Mouse (Mus musculus): ENCODE measurements around the gene Morc1. TPM values are rescaled to one million over a fixed set of nuclear protein-coding genes. Genes with fewer than 3 reads are reported as not detected.

Morc1 gene
- total and polyA plus RNA-seq, 2 experiments from 2014 or later: 0.06 TPM; not detected in 1

- Histone ChIP-seq H3K36me3 (ENCODE audit: insufficient read depth) (no peaks in the 10 kb centered on the region), H3K4me2 (ENCODE audit: low read depth) (no peak overlapping the region), H3K27me3 (ENCODE audit: insufficient read depth, low read length) (no peaks in the 10 kb centered on the region), H3K9ac (no peak overlapping the region), H3K4me1 (ENCODE audit: insufficient read depth) (no peaks in the 10 kb centered on the region), H3K4me3 (ENCODE audit: low read depth, low read length) (no peak overlapping the region), H3K9me3 (ENCODE audit: low read length) (no peaks in the 10 kb centered on the region), H3K27ac (ENCODE audit: low read depth, low read length) (no peak overlapping the region)
- no peak for TF ChIP-seq CTCF (IDR thresholded peaks at IDR 0.05; ENCODE audit: low read depth)
- 15% methylated on average over 2 of the region's 2 CpGs for WGBS
- DNase-seq (no peak), ATAC-seq (no peak)
Measured at GRCm38 (mm10) chr16:48621019-48621418, 190.0 kb downstream of the Morc1 start.

DNA sequence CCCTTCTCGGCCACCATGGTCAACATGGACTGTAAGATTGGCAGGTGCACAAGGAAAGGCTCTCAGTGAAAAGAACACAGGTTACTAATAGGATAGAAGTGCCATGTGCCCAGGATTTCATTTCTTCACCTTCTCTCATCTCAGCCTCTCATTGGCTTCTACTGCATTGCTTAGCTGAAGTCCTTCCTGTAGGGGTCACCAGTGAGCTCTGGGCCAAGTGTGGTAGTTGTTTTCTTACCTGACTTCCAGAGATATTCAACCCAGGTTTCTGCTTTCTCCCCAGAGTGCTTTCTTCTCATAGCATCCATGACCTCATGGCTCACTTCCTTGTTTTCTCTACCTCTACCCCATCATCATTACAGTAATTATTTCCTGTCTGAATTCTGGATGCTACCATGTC is 192.4 kb downstream of the Morc1 start:
- H3K4me3 ChIP-seq (ENCODE audit: low read depth, low read length): no peak overlapping the region
- H3K27me3 ChIP-seq (ENCODE audit: insufficient read depth, low read length): no peaks in the 10 kb centered on the region
- no peaks in the 10 kb centered on the region for H3K9me3 ChIP-seq (ENCODE audit: low read length)
- ATAC-seq (no peak), DNase-seq (no peak)
- no peak for TF ChIP-seq CTCF (IDR thresholded peaks at IDR 0.05; ENCODE audit: low read depth)
- H3K36me3 ChIP-seq (ENCODE audit: insufficient read depth): no peaks in the 10 kb centered on the region
- 78% methylated on average over 1 of the region's 1 CpGs for WGBS
- no peak overlapping the region for H3K27ac ChIP-seq (ENCODE audit: low read depth, low read length)
- no peak overlapping the region for H3K4me2 ChIP-seq (ENCODE audit: low read depth)
- no peak overlapping the region for H3K9ac ChIP-seq
- H3K4me1 ChIP-seq (ENCODE audit: insufficient read depth): no peaks in the 10 kb centered on the region

DNA sequence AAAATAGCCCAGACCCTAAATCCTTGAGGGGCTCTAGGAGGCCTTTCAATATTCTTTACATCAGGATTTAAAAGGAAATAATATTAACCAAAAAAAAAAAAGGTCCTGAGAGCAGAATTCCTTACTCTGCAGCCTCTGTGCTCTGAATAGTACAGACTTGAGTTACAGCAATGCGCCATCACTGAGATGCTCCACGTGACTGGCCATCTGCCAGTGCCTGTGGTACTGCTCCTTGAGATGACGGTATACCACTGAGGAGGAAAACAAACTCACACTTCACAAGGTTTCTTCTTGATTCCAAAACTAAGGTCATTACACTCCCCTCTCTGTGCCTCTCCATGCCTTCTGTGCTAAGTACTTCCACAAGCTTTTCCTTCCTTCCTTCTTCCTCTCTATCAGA is 195.1 kb downstream of the Morc1 start:
- TF ChIP-seq CTCF (IDR thresholded peaks at IDR 0.05; ENCODE audit: low read depth): no peak

GRCm38 (mm10) chr16:48627296-48627695 is 196.3 kb downstream of the Morc1 start:
- DNase-seq (no peak), ATAC-seq (no peak)
- no peak for TF ChIP-seq CTCF (IDR thresholded peaks at IDR 0.05; ENCODE audit: low read depth)
- 88% methylated on average over 3 of the region's 3 CpGs for WGBS
- no peak overlapping the region for H3K4me2 ChIP-seq (ENCODE audit: low read depth)
- H3K9me3 ChIP-seq (ENCODE audit: low read length): no peaks in the 10 kb centered on the region
- H3K36me3 ChIP-seq (ENCODE audit: insufficient read depth): no peaks in the 10 kb centered on the region
- no peak overlapping the region for H3K4me3 ChIP-seq (ENCODE audit: low read depth, low read length)
- H3K27me3 ChIP-seq (ENCODE audit: insufficient read depth, low read length): no peaks in the 10 kb centered on the region
- H3K27ac ChIP-seq (ENCODE audit: low read depth, low read length): no peak overlapping the region
- H3K4me1 ChIP-seq (ENCODE audit: insufficient read depth): no peaks in the 10 kb centered on the region
- no peak overlapping the region for H3K9ac ChIP-seq

More for the DNA sequence above, 195.1 kb downstream of the Morc1 start:
- DNase-seq (no peak), ATAC-seq (no peak)
- Histone ChIP-seq H3K36me3 (ENCODE audit: insufficient read depth) (no peaks in the 10 kb centered on the region), H3K9ac (no peak overlapping the region), H3K4me3 (ENCODE audit: low read depth, low read length) (no peak overlapping the region), H3K4me2 (ENCODE audit: low read depth) (no peak overlapping the region), H3K9me3 (ENCODE audit: low read length) (no peaks in the 10 kb centered on the region), H3K4me1 (ENCODE audit: insufficient read depth) (no peaks in the 10 kb centered on the region), H3K27ac (ENCODE audit: low read depth, low read length) (no peak overlapping the region), H3K27me3 (ENCODE audit: insufficient read depth, low read length) (no peaks in the 10 kb centered on the region)
- 77% methylated on average over 3 of the region's 3 CpGs for WGBS

- DNase-seq: no peak
- no peaks in the 10 kb centered on the region for H3K27me3 ChIP-seq (ENCODE audit: insufficient read depth, low read length)
- no peak overlapping the region for H3K4me2 ChIP-seq (ENCODE audit: low read depth)
- H3K9ac ChIP-seq: no peak overlapping the region
- no peak overlapping the region for H3K4me3 ChIP-seq (ENCODE audit: low read depth, low read length)
- H3K9me3 ChIP-seq (ENCODE audit: low read length): no peaks in the 10 kb centered on the region
- H3K36me3 ChIP-seq (ENCODE audit: insufficient read depth): no peaks in the 10 kb centered on the region
- TF ChIP-seq CTCF (IDR thresholded peaks at IDR 0.05; ENCODE audit: low read depth): no peak
- H3K4me1 ChIP-seq (ENCODE audit: insufficient read depth): no peaks in the 10 kb centered on the region
- WGBS: 74% methylated on average over 5 of the region's 5 CpGs
- no peak overlapping the region for H3K27ac ChIP-seq (ENCODE audit: low read depth, low read length)
- no peak for ATAC-seq
Measured at GRCm38 (mm10) chr16:48629710-48630109, 198.7 kb downstream of the Morc1 start.

- DNase-seq (no peak), ATAC-seq (no peak)
- WGBS: 27% methylated on average over 8 of the region's 8 CpGs
- Histone ChIP-seq H3K9me3 (ENCODE audit: low read length) (no peaks in the 10 kb centered on the region), H3K27me3 (ENCODE audit: insufficient read depth, low read length) (no peaks in the 10 kb centered on the region), H3K9ac (no peak overlapping the region), H3K4me2 (ENCODE audit: low read depth) (no peak overlapping the region; the same call in 1 of the 2 replicates), H3K27ac (ENCODE audit: low read depth, low read length) (no peak overlapping the region), H3K36me3 (ENCODE audit: insufficient read depth) (no peaks in the 10 kb centered on the region), H3K4me1 (ENCODE audit: insufficient read depth) (no peaks in the 10 kb centered on the region), H3K4me3 (ENCODE audit: low read depth, low read length) (no peak overlapping the region)
- no peak for TF ChIP-seq CTCF (IDR thresholded peaks at IDR 0.05; ENCODE audit: low read depth)
Measured at GRCm38 (mm10) chr16:48630466-48630865, 199.4 kb downstream of the Morc1 start.

GRCm38 (mm10) chr16:48632351-48632750 is 201.3 kb downstream of the Morc1 start:
- no peak overlapping the region for H3K4me2 ChIP-seq (ENCODE audit: low read depth)
- WGBS: 93% methylated on average over 6 of the region's 6 CpGs
- no peaks in the 10 kb centered on the region for H3K27me3 ChIP-seq (ENCODE audit: insufficient read depth, low read length)
- H3K9ac ChIP-seq: no peak overlapping the region
- no peak for TF ChIP-seq CTCF (IDR thresholded peaks at IDR 0.05; ENCODE audit: low read depth)
- DNase-seq: no peak
- no peak overlapping the region for H3K27ac ChIP-seq (ENCODE audit: low read depth, low read length)
- H3K36me3 ChIP-seq (ENCODE audit: insufficient read depth): no peaks in the 10 kb centered on the region
- H3K9me3 ChIP-seq (ENCODE audit: low read length): no peaks in the 10 kb centered on the region
- ATAC-seq: no peak
- H3K4me3 ChIP-seq (ENCODE audit: low read depth, low read length): no peak overlapping the region
- no peaks in the 10 kb centered on the region for H3K4me1 ChIP-seq (ENCODE audit: insufficient read depth)

- Histone ChIP-seq H3K36me3 (ENCODE audit: insufficient read depth) (no peaks in the 10 kb centered on the region), H3K9me3 (ENCODE audit: low read length) (no peaks in the 10 kb centered on the region), H3K4me1 (ENCODE audit: insufficient read depth) (no peaks in the 10 kb centered on the region), H3K27ac (ENCODE audit: low read depth, low read length) (no peak overlapping the region), H3K27me3 (ENCODE audit: insufficient read depth, low read length) (no peaks in the 10 kb centered on the region), H3K4me3 (ENCODE audit: low read depth, low read length) (no peak overlapping the region), H3K9ac (no peak overlapping the region), H3K4me2 (ENCODE audit: low read depth) (no peak overlapping the region)
- DNase-seq (no peak), ATAC-seq (no peak)
- TF ChIP-seq CTCF (IDR thresholded peaks at IDR 0.05; ENCODE audit: low read depth): no peak
- WGBS: 90% methylated on average over 2 of the region's 2 CpGs
Measured at GRCm38 (mm10) chr16:48646246-48646645, 215.2 kb downstream of the Morc1 start.

Measured in forebrain, postnatal 0 days (tissue).